Mouse (Mus musculus): ENCODE measurements at regions not wholly inside any gene's neighbourhood (a gene's known extent, or its start where the extent isn't known, plus 50 kb on each side); places are given as distances from the start of the nearest gene placed in this dataset.

DNA sequence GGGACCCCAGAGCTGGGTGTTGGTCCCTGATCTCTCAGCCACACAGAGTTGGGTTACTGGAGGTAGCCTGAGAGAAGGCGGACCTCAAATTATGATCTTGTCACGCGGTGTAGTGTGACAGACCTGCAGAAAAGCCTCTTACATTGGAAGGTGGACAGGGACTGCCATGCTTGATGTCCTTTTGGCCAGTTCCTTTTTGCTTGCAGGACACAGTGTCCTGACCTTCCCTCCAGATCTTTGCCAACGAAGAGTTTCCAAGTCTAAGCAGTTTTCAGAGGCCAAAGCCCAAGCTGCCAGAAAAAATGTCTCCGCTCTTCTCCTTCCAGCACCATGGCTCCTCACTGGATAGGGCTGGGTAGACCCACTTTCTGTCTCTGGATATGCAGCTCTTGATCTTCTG lies 248.6 kb downstream of the Foxo1 start:
- no peak for DNase-seq (ENCODE audit: low read depth, low spot score)

DNA sequence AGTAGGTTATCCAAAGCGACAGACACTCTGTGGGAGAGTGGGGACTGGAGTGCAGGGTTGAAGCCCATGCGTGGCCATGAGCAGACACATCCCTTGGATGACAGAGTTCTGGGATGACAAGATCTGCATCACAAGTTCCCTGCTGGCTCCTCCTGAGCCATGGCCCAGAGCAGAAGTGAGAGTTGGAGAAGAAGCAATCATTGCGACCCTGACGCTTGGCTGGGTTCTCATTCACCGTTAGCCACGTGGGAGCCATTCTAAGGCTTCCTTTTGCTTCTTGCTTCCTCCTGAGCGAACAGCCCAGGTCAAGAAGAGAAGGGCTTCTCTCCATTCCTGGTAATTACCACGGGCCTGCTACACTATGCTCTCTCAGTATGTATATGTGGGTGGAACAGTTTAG lies 244.6 kb downstream of the Foxo1 start:
- no peak for DNase-seq (ENCODE audit: low read depth, low spot score)

DNA sequence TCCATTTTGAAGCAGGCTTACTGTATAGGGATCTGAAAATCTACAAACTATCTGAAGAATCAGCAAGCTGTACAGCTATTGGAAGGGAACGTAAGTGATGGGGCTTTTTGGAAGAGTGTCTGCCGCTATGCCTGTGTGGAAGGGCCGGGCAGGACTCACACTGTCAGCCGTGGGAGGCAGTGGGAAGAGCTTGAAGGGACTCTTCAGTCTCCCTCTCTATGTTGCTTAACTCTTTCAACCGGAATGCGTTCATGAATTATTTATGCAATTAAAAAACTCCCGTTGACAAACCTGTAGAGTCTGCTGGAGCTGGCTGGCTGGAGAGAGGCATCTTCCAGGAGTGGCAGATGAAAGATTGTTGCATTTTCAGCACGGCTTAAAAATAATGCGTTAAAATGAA lies 243.4 kb downstream of the Foxo1 start:
- no peak for DNase-seq (ENCODE audit: low read depth, low spot score)

DNA sequence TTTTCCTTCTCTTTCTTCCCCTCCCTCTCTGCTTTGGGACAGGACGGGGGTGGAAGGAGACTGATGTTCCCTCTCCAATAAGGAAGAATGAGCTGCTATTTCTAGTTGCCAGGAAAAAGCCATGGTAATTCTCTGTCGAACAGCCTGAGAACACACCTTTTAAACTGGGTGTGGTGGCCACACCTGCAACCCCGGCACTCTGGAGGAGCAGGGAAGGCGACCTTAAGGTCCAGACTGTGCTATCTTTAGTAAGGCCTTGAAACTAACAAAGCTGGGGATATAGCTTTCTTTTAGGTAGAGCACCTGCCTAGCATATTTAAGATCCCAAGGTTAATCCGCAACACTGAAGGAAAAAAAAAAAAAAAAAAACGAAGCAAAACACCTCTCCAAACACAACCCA lies 242.7 kb downstream of the Foxo1 start:
- no peak for DNase-seq (ENCODE audit: low read depth, low spot score)

DNA sequence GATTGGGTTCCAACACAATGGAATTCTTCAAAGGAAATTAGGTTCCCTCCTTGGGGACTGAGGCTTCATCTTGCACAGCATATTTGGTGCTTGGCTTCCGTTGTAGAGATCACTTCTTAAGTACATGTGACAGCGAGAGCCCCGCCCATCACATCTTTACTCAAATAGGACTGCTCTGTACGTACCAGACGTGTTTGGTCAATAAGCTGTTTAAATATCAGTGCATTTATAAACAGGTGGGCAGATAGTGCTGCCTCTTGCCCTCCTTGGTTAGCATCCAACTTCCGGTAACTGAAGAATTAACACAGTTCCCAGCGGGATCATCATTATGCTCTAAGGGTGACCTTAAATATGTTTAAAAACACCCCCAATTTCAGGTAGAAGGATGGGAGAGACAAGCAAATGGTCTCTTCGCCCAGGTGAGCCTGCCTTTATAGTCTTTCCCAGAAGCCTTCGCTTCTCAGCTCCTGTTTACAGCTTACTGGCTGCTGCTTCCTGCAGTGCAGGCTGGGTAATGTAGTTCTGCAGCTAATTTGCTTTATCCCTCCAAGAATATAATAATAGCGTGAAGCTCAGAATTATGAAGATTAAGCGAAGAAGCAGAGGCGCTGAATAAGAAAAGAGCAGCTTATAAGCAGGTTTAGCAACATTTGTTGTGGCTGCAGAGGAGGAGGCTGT lies 242.1 kb downstream of the Foxo1 start:
- DNase-seq (ENCODE audit: low read depth, low spot score): no peak

DNA sequence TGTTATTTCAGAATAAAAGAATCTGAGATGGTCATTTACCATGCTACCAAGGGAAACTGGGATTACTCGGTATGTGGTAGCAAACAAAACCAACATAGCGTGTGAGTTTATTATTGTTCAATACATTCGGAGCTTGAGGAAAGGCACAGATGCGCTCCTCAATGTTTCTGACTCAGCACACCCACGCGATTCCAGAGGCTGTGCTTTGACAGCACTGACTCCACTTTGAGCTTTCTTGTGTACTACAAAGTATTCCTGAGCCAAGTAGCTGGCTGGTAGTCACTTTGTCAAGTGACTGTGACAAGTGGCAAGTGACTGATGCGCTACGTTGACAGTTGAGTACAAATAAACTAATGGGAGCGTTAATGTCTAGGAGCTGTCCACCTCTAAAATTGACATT lies 235.8 kb downstream of the Foxo1 start:
- DNase-seq (ENCODE audit: low read depth, low spot score): no peak

DNA sequence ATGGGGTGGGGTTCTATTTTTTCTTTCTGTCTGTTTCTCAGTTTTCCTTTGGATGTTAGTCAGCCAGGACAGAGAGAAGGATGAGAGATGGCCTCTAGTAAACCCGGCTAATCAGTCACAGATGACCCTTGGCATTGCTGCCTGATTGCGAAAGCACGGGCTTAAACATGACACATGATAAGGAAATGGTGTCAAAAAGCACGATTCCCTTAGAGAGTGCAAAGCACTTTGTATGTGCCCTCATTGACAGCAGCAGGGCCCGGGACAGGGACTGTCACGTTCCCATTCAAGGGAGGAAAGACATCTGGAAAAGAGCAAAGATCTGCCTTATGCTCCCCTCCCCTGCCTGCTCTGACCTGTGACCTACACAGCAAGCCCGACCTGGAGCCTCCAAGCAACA lies 234.1 kb downstream of the Foxo1 start:
- DNase-seq (ENCODE audit: low read depth, low spot score): no peak

DNA sequence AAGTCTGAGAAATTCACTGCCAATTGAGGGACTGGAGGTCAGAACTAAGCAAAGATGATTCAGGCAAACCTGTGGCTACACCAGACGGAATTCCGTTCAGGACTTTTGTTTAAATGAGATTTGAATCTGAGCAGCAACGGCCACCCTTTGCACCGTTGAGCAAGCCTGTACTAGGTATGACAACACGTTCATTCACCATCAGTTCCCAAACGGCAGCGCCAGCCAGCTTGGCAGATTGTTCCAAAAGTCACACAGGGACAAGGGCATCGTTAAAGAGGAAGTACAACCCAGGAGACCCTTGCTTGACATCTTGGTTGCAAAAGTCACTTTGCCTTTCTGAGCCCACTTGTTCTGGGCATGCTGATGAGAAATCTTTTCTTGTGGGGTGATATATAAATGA lies 233.5 kb downstream of the Foxo1 start:
- DNase-seq (ENCODE audit: low read depth, low spot score): no peak

DNA sequence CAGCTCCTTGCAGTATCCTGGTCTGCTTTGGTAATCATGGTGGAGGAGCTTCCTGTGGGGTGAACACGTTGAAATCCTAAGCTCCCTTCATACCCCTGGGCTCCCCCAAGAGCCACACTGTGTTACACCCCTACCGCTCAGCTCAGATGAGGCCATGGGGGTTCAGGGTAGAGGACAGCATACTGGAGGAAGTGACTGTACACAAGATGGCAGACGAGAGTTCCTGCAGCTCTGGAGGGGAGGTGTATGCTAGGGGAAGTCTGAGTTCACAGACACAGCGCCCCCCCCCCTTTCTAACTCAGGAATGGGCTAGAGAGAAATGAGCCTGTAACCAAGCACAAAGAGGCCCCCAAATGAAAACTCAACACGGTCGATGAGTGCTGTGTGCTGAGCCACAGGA lies 231.9 kb downstream of the Foxo1 start:
- no peak for DNase-seq (ENCODE audit: low read depth, low spot score)

DNA sequence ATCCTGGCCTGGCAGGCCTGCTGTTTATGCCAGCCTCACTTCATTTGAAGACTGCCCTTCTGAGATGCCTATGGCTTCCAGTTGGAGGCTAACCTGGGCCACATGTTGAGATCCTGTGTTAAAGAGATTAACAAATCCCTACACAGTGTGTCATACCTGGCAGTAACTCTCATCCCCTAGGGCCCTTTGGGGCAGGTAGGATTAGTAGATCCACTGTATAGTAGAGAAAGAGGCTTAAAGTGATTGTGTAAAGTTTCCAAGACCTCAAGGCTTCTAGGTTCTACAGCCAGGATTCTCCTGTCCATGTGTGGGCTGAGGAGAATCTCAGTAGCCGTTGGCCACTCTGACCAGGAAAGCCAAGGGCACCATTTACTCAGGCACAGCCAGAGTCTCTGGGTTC lies 231.4 kb downstream of the Foxo1 start:
- no peak for DNase-seq (ENCODE audit: low read depth, low spot score)

DNA sequence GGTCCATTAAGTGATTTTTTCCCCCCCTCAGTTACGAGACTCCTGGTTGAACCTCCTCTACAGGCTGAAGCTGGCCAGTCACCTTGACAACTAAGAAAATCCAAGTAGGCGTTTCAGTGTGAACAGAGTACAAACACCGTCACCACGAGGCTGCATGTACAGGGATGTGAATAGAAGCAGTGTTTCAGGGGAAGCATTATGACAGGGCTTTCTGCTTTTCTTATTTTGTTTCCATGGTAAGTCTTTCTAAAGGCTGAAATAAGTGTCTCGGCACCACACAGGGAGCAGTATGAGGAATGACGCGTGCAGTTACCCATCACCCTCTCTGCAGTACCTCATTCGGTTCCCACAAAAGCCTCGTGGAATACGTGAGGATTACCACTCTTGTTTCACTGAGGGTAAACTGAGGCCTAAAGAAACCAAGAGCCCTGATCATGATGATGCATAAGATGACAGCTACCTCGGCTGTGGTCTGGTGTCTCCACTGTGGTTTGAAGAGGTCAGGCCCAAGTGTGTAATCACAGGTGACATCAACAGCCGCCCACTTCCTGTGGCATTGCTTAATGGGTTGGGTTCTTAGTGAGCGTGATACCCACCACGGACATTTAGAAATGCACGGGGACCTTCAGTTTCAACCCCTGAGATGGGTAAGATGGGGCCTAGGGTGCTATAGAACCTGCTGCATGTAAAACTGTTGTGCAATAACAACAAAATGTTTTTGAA lies 230.5 kb downstream of the Foxo1 start:
- no peak for DNase-seq (ENCODE audit: low read depth, low spot score)

DNA sequence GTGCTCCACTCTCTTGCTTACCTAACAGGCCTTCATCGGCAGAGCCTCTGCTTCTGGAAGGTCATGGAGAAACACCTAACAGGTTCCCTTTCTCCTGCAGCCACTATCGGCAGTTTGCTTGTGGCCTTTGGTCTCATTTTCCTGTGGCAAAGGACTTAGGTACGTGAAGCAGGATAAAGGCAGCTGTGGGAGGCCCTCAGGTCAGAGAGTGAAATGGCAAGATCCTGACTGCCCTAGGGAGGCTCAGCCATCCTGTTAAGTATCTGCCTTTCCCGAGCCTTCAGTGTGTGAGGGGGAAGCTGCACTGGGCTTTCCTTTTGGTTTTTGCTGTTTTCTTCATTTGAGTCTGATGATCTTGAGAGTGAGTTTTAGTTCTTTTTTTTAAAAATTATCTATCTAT lies 228.8 kb downstream of the Foxo1 start:
- DNase-seq (ENCODE audit: low read depth, low spot score): no peak

DNA sequence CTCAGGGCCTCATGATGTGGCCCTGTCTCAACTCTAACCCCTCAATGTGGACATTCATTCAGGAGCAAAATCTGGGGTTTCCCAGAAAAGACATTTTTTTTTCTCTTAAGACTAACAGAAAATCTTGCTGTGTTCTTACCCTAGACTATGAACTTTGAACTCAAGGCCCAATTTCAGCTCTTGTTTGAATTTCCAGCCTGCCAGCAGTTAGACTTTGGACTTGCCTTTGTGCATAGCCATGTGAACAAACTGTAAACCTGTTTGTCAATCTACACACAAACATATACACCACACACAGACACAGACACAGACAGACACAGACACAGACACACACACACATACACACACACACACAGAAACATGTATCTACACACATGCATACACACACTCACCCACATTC lies 227.3 kb downstream of the Foxo1 start:
- no peak for DNase-seq (ENCODE audit: low read depth, low spot score)

DNA sequence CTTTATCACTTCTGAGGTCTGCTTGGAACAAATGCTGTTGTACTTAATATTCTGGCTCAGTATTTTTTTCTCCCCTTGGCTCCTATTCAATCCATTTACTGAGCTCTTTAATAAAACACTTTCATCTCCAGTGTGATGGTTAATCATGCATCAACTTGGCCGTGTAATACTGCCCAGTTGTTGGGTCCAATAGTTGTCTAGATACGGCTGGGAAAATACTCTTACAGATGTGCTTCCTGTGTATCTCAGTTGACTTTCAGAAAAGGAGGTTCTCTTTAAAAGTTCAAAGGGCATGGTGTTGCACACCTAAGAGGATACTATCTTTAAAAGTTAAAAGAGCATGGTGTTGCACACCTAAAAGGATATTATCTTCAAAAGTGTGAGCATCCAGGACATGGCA lies 226.8 kb downstream of the Foxo1 start:
- DNase-seq (ENCODE audit: low read depth, low spot score): no peak

DNA sequence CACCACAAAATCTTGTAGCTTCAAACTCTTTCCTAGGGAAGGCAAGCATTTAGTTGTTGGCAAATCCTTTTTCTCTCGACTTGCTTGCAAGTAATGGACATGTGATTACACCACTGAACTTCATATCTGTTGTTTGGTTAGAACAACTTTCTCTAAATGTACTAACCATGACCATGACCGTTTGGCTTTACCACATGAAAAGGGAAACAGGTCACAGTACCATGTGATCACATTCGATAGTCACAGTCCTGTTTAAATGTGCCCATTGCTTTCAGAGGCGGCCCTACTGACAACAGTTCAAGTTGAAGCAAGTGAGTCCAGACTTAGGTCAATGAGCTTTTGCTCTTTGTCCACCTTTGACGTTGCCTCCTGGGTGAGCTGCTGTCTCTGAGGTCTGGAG lies 211.1 kb downstream of the Foxo1 start:
- no peak for DNase-seq (ENCODE audit: low read depth, low spot score)

DNA sequence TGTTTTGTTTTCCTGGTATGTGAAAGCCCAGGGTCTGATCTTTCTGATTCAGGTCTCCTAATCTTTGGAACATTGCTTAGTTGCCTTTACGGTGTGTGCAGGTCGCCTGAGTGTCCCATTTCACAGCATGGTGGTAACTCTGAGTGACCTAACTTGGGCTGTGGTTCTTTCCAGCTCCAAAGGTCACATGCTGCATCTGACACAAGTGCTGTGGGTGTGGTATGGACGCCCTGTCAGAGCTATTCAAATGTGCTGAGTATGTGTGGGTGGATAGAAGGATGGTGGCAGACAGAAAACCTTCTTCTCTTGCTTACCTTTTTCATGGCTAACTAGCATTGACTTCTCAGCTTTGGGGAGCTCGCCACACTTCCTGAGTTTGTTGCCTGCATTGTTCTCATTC lies 201.8 kb downstream of the Foxo1 start:
- DNase-seq (ENCODE audit: low read depth, low spot score): no peak

DNA sequence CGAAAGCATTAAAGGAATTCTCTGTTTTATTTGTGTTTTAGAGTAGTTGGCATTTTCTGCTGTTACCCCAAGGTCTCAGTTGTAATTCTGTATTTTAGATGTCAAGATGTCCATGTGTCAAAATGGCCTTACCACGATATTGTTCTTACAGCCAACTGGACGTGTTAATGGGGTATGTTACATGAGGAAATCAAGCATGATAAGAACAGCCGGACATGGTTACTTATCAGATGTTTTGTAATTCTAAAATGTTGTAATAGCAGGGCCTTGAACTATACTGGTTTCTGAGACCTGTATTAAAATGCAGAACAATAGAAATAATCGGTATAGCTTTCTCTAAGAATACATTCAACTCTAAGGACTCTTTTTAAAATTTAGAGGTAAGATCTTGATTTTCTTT lies 201.3 kb downstream of the Foxo1 start:
- DNase-seq (ENCODE audit: low read depth, low spot score): no peak

DNA sequence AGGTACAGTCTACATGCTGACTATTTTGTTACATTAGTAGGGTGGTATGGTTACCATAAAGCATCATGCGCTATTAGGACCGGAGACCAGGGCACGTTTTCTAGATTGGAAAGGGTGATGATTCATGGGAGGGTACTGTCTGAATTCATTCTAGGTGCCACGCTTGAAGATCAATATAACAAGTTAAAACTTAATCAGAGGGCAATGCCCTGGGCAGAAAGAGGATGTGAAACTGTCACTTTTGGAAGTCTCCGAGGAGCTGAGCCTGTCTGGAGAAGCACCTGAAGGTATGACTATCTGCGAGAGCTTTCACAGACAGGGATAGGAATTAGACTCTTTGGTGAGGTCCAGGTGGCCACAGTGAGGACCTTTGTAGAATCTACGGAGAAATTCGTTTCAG lies 200.2 kb downstream of the Foxo1 start:
- DNase-seq (ENCODE audit: low read depth, low spot score): no peak

DNA sequence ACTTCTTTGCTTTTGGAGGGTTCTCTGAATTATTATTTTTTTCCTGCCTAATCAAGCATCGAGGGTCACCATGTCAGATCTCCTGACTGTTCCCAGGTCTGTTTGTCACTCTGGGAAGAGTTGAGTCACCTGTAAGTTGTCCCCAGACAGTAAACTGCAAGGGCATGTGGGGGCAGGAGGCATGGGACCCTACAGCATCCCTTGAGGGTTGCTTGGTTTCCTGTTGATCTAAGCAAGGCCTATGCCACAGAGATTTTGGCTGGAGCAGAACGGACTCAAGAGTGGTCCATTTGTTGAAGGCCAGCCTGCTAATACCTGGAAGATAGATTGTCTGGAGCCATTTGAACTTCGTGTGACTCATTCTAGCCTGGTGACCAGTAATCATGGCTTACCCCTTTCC lies 199.7 kb downstream of the Foxo1 start:
- DNase-seq (ENCODE audit: low read depth, low spot score): no peak

DNA sequence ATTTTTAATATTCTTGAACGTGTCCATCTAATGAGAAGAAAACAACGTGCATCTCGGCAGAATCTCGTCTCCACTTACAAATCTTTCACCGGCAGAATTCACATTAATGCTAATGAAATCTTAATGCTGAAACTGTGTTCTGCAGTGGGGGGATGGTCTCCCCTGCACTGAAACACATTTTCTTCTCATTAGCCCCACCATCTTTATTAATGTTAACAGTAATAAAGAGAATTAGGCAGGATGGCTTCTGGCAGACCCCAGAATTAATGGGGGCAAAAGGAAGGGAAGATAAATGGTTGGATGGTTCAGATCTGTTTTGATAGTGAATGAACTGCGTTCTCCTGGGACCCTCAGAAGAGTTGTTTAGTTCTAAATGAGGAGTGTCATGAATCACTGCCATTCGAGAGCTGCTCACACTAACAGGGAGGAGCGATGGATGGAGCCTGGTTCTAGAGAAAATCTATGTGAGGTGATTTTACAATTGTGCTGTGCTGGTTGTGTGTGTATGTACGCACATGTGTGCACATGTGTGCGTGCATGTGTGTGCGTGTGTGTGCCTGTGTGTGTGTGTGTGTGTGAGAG lies 198.9 kb downstream of the Foxo1 start:
- no peak for DNase-seq (ENCODE audit: low read depth, low spot score)

DNA sequence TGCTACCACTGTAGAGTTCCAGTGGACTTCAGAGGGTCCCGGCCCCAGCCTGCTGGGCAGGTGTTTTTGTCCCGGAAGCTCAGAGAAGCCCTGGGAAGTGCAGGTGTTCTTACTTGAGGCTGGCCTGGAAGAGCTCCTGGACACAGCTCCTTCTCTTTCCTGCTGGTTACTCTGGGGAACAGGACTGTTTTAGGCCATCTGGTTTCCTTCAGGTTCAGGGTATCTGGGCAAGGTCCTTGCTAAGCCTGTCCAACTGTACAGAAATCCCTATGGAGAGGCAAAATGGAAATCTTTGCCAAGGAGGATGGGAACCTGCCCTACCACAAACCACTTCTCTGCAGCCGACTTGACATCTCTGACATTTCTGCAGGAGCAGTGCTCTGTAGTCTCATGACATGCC lies 198.4 kb downstream of the Foxo1 start:
- no peak for DNase-seq (ENCODE audit: low read depth, low spot score)

DNA sequence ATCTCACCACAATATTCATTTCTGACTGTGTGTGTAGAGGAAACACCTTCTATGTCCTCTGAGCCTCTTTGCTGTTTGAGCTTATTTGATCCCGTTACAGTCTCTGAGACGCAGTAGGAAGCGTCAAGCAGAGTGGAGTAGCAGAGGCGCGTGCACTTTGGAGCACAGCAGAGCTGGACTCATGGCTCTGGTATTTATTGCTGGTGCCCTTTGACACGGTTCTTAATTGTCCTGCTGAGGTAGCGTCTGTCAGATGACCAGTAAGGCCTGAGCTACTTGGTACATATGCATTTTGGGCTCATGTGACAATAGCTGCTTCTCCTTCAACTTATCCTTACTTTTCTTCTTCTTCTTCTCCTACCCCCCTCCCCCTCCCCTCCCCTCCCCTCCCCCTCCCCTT lies 195.8 kb downstream of the Foxo1 start:
- DNase-seq (ENCODE audit: low read depth, low spot score): no peak

DNA sequence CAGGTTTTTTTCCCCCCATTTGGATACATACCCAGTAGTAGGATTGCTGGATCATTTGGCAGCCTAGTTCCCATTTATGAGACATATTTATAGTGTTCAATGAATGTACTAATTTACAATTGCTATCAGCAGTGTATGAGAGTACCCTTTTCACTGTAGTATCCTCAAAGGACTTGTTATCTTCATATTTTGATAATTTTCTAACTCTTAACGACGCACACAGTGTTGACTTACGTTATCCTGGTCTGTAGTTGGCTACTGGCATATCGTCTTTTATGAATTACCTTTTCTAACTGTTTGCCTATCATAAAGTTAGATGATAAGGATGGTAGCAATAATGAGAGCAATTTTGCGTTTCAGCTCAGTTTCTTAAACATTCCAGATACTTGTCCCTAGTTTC lies 186.8 kb downstream of the Foxo1 start:
- DNase-seq (ENCODE audit: low read depth, low spot score): no peak

All from brain, embryonic 18.5 days (tissue).